Mouse (Mus musculus) CH12.LX (cell line): ENCODE measurements around the gene Pde11a. TPM values are rescaled to one million over a fixed set of nuclear protein-coding genes. Genes with fewer than 3 reads are reported as not detected.

ENCODE experiments used
- DNase-seq: peaks from one replicate; pipeline ENCODE4 v3.0.0-alpha.2; 2013; ENCODE audit errors: extremely low read depth
- H3K27ac ChIP-seq: 2 replicates; pipeline ENCODE4 v1.5.1; 2012; ENCODE audit warnings: low read depth, mild to moderate bottlenecking, control low read depth, moderate library complexity; ENCODE audit not compliant: insufficient read depth
- H3K27me3 ChIP-seq: replicated peaks from 2 replicates; pipeline ENCODE3; 2012; ENCODE audit warnings: inconsistent platforms
- H3K36me3 ChIP-seq, 2 experiments: replicated peaks in 1 of 2; 2 replicates each; pipeline versions ENCODE3 to v1.6.1; 2012; ENCODE audit warnings: inconsistent platforms in 1 of 2, low read length in 1 of 2, mild to moderate bottlenecking in 1 of 2, mixed read lengths in 1 of 2, moderate library complexity in 1 of 2; ENCODE audit not compliant: control insufficient read depth in 1 of 2, insufficient read depth in 1 of 2
- H3K4me1 ChIP-seq, 2 experiments: 2 replicates each; pipeline ENCODE4 v1.6.1; 2012; ENCODE audit warnings: inconsistent platforms in 1 of 2, moderate library complexity in 1 of 2; ENCODE audit not compliant: insufficient read depth in 2 of 2, control insufficient read depth in 1 of 2
- H3K4me2 ChIP-seq: 2 replicates; pipeline ENCODE4 v1.6.1; 2012; ENCODE audit warnings: low read depth, mild to moderate bottlenecking, control low read depth; ENCODE audit not compliant: poor library complexity, insufficient read depth, severe bottlenecking
- H3K4me3 ChIP-seq, 3 experiments: fragments of 150-350 bp in 1 of 3; sonication (generic) in 1 of 3; replicated peaks in 1 of 3; 2 replicates each; pipeline versions ENCODE3 to v1.5.1; 2011 to 2012; ENCODE audit warnings: low read depth in 2 of 3, low read length in 2 of 3, mild to moderate bottlenecking in 2 of 3, moderate library complexity in 2 of 3, control low read depth in 1 of 3, improper control_type of control experiment in 1 of 3, inconsistent platforms in 1 of 3, mixed read lengths in 1 of 3; ENCODE audit not compliant: poor library complexity in 1 of 3
- H3K79me2 ChIP-seq: replicated peaks from 2 replicates; pipeline ENCODE4 v1.6.1; 2012; ENCODE audit warnings: mild to moderate bottlenecking, moderate library complexity; ENCODE audit not compliant: control insufficient read depth, poor library complexity, insufficient read depth, severe bottlenecking; ENCODE audit errors: extremely low read depth
- H3K9ac ChIP-seq: 2 replicates; pipeline ENCODE4 v1.6.1; 2012; ENCODE audit warnings: low read depth, mild to moderate bottlenecking, control low read depth, moderate library complexity; ENCODE audit not compliant: insufficient read depth
- H3K9me3 ChIP-seq: replicated peaks from 2 replicates; pipeline ENCODE3; 2012; ENCODE audit warnings: low read length, inconsistent platforms, mixed read lengths
- CTCF ChIP-seq, 2 experiments: IDR thresholded peaks in 1 of 2; conservative IDR thresholded peaks in 1 of 2; 2 replicates each; pipeline ENCODE4 v1.5.1; 2011 to 2012; ENCODE audit warnings: low read depth in 2 of 2, low read length in 2 of 2, improper control_type of control experiment in 1 of 2, inconsistent platforms in 1 of 2, mild to moderate bottlenecking in 1 of 2, moderate library complexity in 1 of 2
- ELF1 ChIP-seq: IDR thresholded peaks from 2 replicates; pipeline ENCODE4 v1.6.1; 2014; ENCODE audit warnings: low read depth, mild to moderate bottlenecking, inconsistent platforms, low read length, improper control_type of control experiment
- JUN ChIP-seq: IDR thresholded peaks from 2 replicates; pipeline ENCODE4 v1.6.1; 2011; ENCODE audit warnings: low read depth, mild to moderate bottlenecking, low read length, improper control_type of control experiment, moderate library complexity; ENCODE audit not compliant: insufficient read depth
- JUND ChIP-seq: conservative IDR thresholded peaks from 2 replicates; pipeline ENCODE4 v1.6.1; 2011; ENCODE audit warnings: low read depth, low read length, improper control_type of control experiment
- MAX ChIP-seq: IDR thresholded peaks from 2 replicates; pipeline ENCODE4 v1.6.1; 2011; ENCODE audit warnings: low read length, improper control_type of control experiment
- MEF2A ChIP-seq: IDR thresholded peaks from 2 replicates; pipeline ENCODE4 v1.6.1; 2014; ENCODE audit warnings: low read depth, mild to moderate bottlenecking, inconsistent platforms, low read length, improper control_type of control experiment, borderline replicate concordance
- MXI1 ChIP-seq: IDR thresholded peaks from 2 replicates; pipeline ENCODE4 v1.6.1; 2011; ENCODE audit warnings: mild to moderate bottlenecking, low read depth, low read length, improper control_type of control experiment
- NRF1 ChIP-seq: IDR thresholded peaks from 2 replicates; pipeline ENCODE4 v1.6.1; 2014; ENCODE audit warnings: low read depth, mild to moderate bottlenecking, inconsistent platforms, low read length, improper control_type of control experiment, moderate library complexity
- POLR2AphosphoS2 ChIP-seq: IDR thresholded peaks from 2 replicates; pipeline ENCODE4 v1.6.1; 2011; ENCODE audit warnings: low read depth, low read length, improper control_type of control experiment
- RAD21 ChIP-seq: IDR thresholded peaks from 2 replicates; pipeline ENCODE4 v1.6.1; 2011; ENCODE audit warnings: low read depth, mild to moderate bottlenecking, low read length, improper control_type of control experiment, moderate library complexity
- RCOR1 ChIP-seq: conservative IDR thresholded peaks from 2 replicates; pipeline ENCODE4 v1.6.1; 2012; ENCODE audit warnings: low read depth, mild to moderate bottlenecking, inconsistent platforms, low read length, improper control_type of control experiment
- SIN3A ChIP-seq: IDR thresholded peaks from 2 replicates; pipeline ENCODE4 v1.6.1; 2012; ENCODE audit warnings: low read length, improper control_type of control experiment, inconsistent platforms
- SMC3 ChIP-seq: IDR thresholded peaks from 2 replicates; pipeline ENCODE4 v1.6.1; 2011; ENCODE audit warnings: low read depth, low read length, improper control_type of control experiment
- UBTF ChIP-seq: IDR thresholded peaks from 2 replicates; pipeline ENCODE4 v1.6.1; 2012; ENCODE audit warnings: low read depth, mild to moderate bottlenecking, inconsistent platforms, low read length, improper control_type of control experiment, moderate library complexity
- USF1 ChIP-seq: IDR thresholded peaks from 2 replicates; pipeline ENCODE4 v1.6.1; 2014; ENCODE audit warnings: low read depth, mild to moderate bottlenecking, inconsistent platforms, low read length, improper control_type of control experiment
- dilution Hi-C: fragments of 300-500 bp; cut with MboI; formaldehyde crosslinking; loops from 2 replicates; pipeline ENCODE4 v1.14.3; 2020; ENCODE audit warnings: low sequenced_read_pairs; ENCODE audit not compliant: extremely low pct_unique_long_range_greater_than_20kb, extremely low pct_ligation_motif_present
- in situ Hi-C: fragments of 300-500 bp; cut with MboI; formaldehyde crosslinking; loops from 3 replicates; pipeline ENCODE4 v1.14.3; 2019; ENCODE audit warnings: low sequenced_read_pairs, low pct_ligation_motif_present, low pct_unique_long_range_greater_than_20kb, mixed read lengths
- polyA plus RNA-seq: library from polyadenylated mRNA; unstranded; fragments of >175 nt; gene quantifications from 2 replicates; pipeline ENCODE4 v1.2.1, GENCODE M21; 2012; ENCODE audit warnings: low read depth; ENCODE audit not compliant: insufficient read length
- total RNA-seq, 2 experiments: library from RNA; depleted of rRNA; stranded (reverse); fragments of 300-350 nt in 1 of 2; fragments of >200 nt in 1 of 2; gene quantifications; 2 replicates each; pipeline ENCODE4 v1.2.3; 2012 to 2014

Gene Pde11a
- total and polyA plus RNA-seq, 3 experiments = 0.14 to 0.38 (median 0.21) TPM

- no peaks in the 10 kb centered on the region for H3K9me3 ChIP-seq
- in situ Hi-C loops (loop anchor here (5.0 kb wide), 1 partner anchor 231 kb away; no protein-coding TSS in a partner anchor), dilution Hi-C loops (no loop called here)
These were observed 27.2 kb upstream of the Pde11a start for GRCm38 (mm10) chr2:76365811-76366210.

DNA sequence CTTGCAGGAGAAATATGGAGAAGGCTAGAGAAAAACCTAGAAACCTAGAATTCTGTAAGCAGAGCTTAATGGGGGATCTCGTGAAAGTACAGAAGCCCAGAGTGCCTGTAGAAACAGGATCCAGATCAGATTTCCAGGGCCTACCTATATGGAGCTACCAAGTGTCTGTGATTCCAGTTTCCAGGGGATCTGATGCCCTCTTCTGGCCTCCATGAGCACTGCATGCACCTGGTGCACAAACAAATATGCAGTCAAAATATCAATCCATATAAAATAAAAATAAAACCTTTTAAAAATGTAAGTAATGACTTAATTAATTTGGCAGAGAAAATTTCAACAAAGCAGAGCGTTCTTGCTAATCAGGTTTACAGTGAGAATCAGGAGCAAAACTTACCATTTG, 23.5 kb upstream of the Pde11a start:
- DNase-seq = no peak
- dilution Hi-C loops = no loop called here

More at GRCm38 (mm10) chr2:76365811-76366210, 27.2 kb upstream of the Pde11a start:
- peaks cover 0 to 15% of the 10 kb centered on the region in 2 experiments; a peak in 2 of 4 replicates for H3K4me1 ChIP-seq
- no peak overlapping the region for H3K4me3 ChIP-seq
- H3K9ac ChIP-seq = no peak overlapping the region
- TF ChIP-seq POLR2AphosphoS2 (no peak), NRF1 (no peak), MEF2A (no peak)
- no peak overlapping the region for H3K27ac ChIP-seq
- H3K36me3 ChIP-seq = no peaks in the 10 kb centered on the region
- DNase-seq = no peak
- no peaks in the 10 kb centered on the region for H3K27me3 ChIP-seq
- peaks cover 9% of the 10 kb centered on the region for H3K79me2 ChIP-seq
- H3K4me2 ChIP-seq = no peak overlapping the region

DNA sequence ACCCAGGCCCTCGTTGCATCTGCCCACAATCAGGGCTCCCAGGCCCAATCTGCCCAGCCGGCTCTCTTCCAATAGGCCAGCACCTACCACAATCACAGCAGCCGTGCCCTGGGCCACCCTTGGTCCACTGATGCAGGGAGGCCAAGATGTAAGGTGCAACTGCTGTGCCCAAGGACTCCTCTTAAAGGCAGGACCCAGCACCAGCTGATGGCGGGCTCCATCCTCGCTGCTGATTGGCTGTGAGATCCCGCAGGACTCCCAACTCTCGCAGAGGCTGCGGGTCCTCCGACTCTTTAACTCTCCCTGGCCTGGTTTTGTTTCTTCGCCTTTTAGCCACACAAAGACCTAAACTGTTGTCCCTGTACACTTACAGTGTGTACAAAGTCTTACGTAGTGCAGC, 21.7 kb upstream of the Pde11a start, which contains the start of gene Cyct:
Gene Cyct, minus strand, starts transcription at position 225 of the 400 bp plus-strand sequence.
- Histone ChIP-seq H3K9me3 (no peaks in the 10 kb centered on the region), H3K36me3 (no peaks in the 10 kb centered on the region), H3K27me3 (no peaks in the 10 kb centered on the region), H3K4me1 (no peaks in the 10 kb centered on the region), H3K4me3 (no peak within 1 kb of the TSS), H3K27ac (no peak within 1 kb of the TSS), H3K4me2 (no peak within 1 kb of the TSS), H3K9ac (no peak within 1 kb of the TSS), H3K79me2 (no peaks in the 10 kb centered on the region)
- in situ Hi-C loops = no loop called here
- TF ChIP-seq JUND = no peak
- TF ChIP-seq MXI1 = no peak
- no peak for TF ChIP-seq SMC3
- no peak for TF ChIP-seq MEF2A
- dilution Hi-C loops = no loop called here
- DNase-seq = no peak

More for the DNA sequence above, 23.5 kb upstream of the Pde11a start:
- no peaks in the 10 kb centered on the region for H3K4me1 ChIP-seq
- in situ Hi-C loops = no loop called here
- H3K9ac ChIP-seq = no peak overlapping the region
- H3K9me3 ChIP-seq = no peaks in the 10 kb centered on the region
- no peak overlapping the region for H3K4me2 ChIP-seq
- no peak for TF ChIP-seq MXI1
- TF ChIP-seq UBTF = no peak
- TF ChIP-seq USF1 = no peak
- TF ChIP-seq RAD21 = peak; percentile 54
- peak; percentile 39 for TF ChIP-seq SMC3
- no peak for TF ChIP-seq RCOR1
- no peak for TF ChIP-seq NRF1
- TF ChIP-seq MAX = no peak
- no peak for TF ChIP-seq SIN3A
- no peak for TF ChIP-seq JUN
- no peak for TF ChIP-seq ELF1
- peak; percentile 34 to 61; a peak in 3 of 4 replicates for TF ChIP-seq CTCF (conservative IDR thresholded peaks at IDR 0.05 in 1 of 2, IDR thresholded peaks at IDR 0.05 in 1 of 2; ENCODE audit: low read depth in 2 of 2, low read length in 2 of 2)
- H3K4me3 ChIP-seq = no peak overlapping the region
- H3K36me3 ChIP-seq = no peaks in the 10 kb centered on the region
- no peaks in the 10 kb centered on the region for H3K27me3 ChIP-seq
- H3K79me2 ChIP-seq = no peaks in the 10 kb centered on the region
- no peak overlapping the region for H3K27ac ChIP-seq
